22 mouse cellular contexts compared by ENCODE assay signal in the genomic region with DNA sequence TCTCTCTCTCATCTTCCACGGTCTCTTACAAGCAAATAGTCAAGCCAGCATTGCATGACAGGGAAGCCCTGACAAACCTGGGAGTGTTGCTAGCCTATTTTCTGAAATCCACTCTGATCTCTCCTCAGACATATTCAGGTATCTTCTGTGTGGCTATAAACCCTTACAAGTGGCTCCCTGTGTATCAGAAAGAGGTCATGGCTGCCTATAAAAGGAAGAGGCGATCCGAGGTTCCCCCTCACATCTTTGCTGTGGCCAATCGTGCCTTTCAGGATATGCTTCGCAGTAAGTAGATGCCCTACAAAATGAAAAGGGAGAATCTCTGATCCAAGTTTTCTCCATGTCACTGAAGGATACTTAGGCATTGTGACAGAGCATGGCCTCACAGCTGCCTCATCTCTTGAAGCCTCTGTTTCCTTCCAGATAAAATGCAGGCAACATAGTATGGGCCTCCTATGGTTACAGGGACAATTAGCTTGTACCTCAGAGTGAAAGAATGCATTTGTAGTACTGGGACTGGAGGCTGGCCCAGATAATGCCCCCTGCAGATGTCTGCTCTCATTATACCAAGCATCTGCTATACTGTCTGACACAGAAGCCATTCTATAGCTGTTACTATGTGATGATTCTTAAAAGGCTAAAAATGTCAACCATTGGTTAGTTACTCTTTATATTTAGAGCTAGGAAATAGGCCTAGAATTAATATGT. TPM values are rescaled to one million over a fixed set of nuclear protein-coding genes. Genes with fewer than 3 reads are reported as not detected.
DNase-seq lines count a peak whose midpoint lies in the region; ATAC-seq and TF ChIP-seq lines count a peak whose summit lies in the region.
"Had no signal": no experiment of that assay in that cellular context is flagged by ENCODE, and none has a peak within 500 bp of the region (broad histone marks: within the 10 kb centered on the region; RNA-seq: fewer than 3 reads in every experiment).

No protein-coding gene starts in this region.

- no peaks in the 10 kb centered on the region for H3K9me3 ChIP-seq in midbrain, embryonic 14.5 days (ENCODE audit: control insufficient read depth, low read length)
- no peaks in the 10 kb centered on the region for H3K9me3 ChIP-seq in midbrain, postnatal 0 days (ENCODE audit: low read length)
- H3K9me3 ChIP-seq in hindbrain, embryonic 12.5 days (replicated peaks) = no peaks in the 10 kb centered on the region
- no peaks in the 10 kb centered on the region for H3K9me3 ChIP-seq in midbrain, embryonic 16.5 days (replicated peaks; ENCODE audit: control insufficient read depth, low read length, poor library complexity, severe bottlenecking)
- H3K9me3 ChIP-seq: heart, embryonic 15.5 days; limb, embryonic 12.5 days; liver, embryonic 13.5 days had no signal

- no peak overlapping the region for H3K27ac ChIP-seq in midbrain, embryonic 14.5 days (replicated peaks; ENCODE audit: low read depth, low read length)
- no peak overlapping the region for H3K27ac ChIP-seq in midbrain, postnatal 0 days (ENCODE audit: low read depth, low read length)
- H3K27ac ChIP-seq in hindbrain, embryonic 12.5 days = no peak overlapping the region
- H3K27ac ChIP-seq in midbrain, embryonic 16.5 days (ENCODE audit: low read length) = no peak overlapping the region
- H3K27ac ChIP-seq: heart, adult 2 months; heart, embryonic 15.5 days; left cerebral cortex, adult 2 months; limb, embryonic 12.5 days; liver, embryonic 13.5 days had no signal

- DNase-seq in cerebellum, postnatal 36 days = peak; percentile 5 to 8
- no peak for DNase-seq in cerebellum, adult 11 months
- no peak for DNase-seq in midbrain, embryonic 14.5 days
- DNase-seq in midbrain, postnatal 0 days (ENCODE audit: low spot score) = no peak
- no peak for DNase-seq in right cerebral cortex, adult 2 months (ENCODE audit: low spot score in 2 of 2)
- no peak for DNase-seq in lung, adult 2 months
- DNase-seq: adrenal gland, postnatal 25 days; B cell, adult 2 months; gastrocnemius, postnatal 10 days; heart, adult 2 months; kidney, adult 2 months; kidney, postnatal 14 days; liver, embryonic 13.5 days; right cerebral cortex, postnatal 25 days; thymus, postnatal 14 days had no signal

- TF ChIP-seq POLR2A in lung, adult 2 months (IDR thresholded peaks at IDR 0.05; ENCODE audit: borderline replicate concordance, extremely low read depth, low read depth, low read length) = no peak

- peak; percentile 35; the same call in 1 of the 2 replicates for ATAC-seq in midbrain, embryonic 14.5 days (ENCODE audit: low FRiP score, low TSS enrichment)
- ATAC-seq in midbrain, postnatal 0 days (ENCODE audit: low FRiP score) = no peak
- ATAC-seq in hindbrain, embryonic 12.5 days (ENCODE audit: low FRiP score) = peak; percentile 54; the same call in 1 of the 2 replicates
- peak; percentile 68; the same call in 1 of the 2 replicates for ATAC-seq in midbrain, embryonic 16.5 days
- ATAC-seq: activated CD4-positive, CD25-positive, alpha-beta regulatory T cell, adult 4 months had no signal

- TF ChIP-seq CTCF in midbrain, postnatal 0 days (IDR thresholded peaks at IDR 0.05) = no peak
- no peak for TF ChIP-seq CTCF in lung, adult 2 months (IDR thresholded peaks at IDR 0.05; ENCODE audit: insufficient read depth, low read length)

- no peaks in the 10 kb centered on the region for H3K4me1 ChIP-seq in midbrain, embryonic 14.5 days (ENCODE audit: control insufficient read depth, insufficient read depth, low read length)
- H3K4me1 ChIP-seq in midbrain, postnatal 0 days (ENCODE audit: insufficient read depth, low read length) = no peaks in the 10 kb centered on the region
- no peaks in the 10 kb centered on the region for H3K4me1 ChIP-seq in hindbrain, embryonic 12.5 days
- no peaks in the 10 kb centered on the region for H3K4me1 ChIP-seq in midbrain, embryonic 16.5 days (ENCODE audit: control insufficient read depth, insufficient read depth, low read length)
- H3K4me1 ChIP-seq in lung, adult 2 months (ENCODE audit: control insufficient read depth, insufficient read depth, low read length) = no peaks in the 10 kb centered on the region
- H3K4me1 ChIP-seq: heart, embryonic 15.5 days; limb, embryonic 12.5 days; liver, embryonic 13.5 days had no signal

- no peaks in the 10 kb centered on the region for H3K27me3 ChIP-seq in midbrain, embryonic 14.5 days (ENCODE audit: control insufficient read depth, insufficient read depth, low read length)
- no peaks in the 10 kb centered on the region for H3K27me3 ChIP-seq in midbrain, postnatal 0 days (ENCODE audit: insufficient read depth, low read length)
- no peaks in the 10 kb centered on the region for H3K27me3 ChIP-seq in hindbrain, embryonic 12.5 days
- H3K27me3 ChIP-seq in midbrain, embryonic 16.5 days (ENCODE audit: control insufficient read depth, insufficient read depth, low read depth, low read length) = no peaks in the 10 kb centered on the region
- H3K27me3 ChIP-seq: heart, embryonic 15.5 days; limb, embryonic 12.5 days; liver, embryonic 13.5 days had no signal

- no peak overlapping the region for H3K4me2 ChIP-seq in midbrain, embryonic 14.5 days (ENCODE audit: low read length)
- no peak overlapping the region for H3K4me2 ChIP-seq in midbrain, postnatal 0 days (ENCODE audit: low read depth, low read length, poor library complexity, severe bottlenecking)
- no peak overlapping the region for H3K4me2 ChIP-seq in hindbrain, embryonic 12.5 days (replicated peaks)
- H3K4me2 ChIP-seq in midbrain, embryonic 16.5 days (ENCODE audit: low read length) = no peak overlapping the region
- H3K4me2 ChIP-seq: heart, embryonic 15.5 days; limb, embryonic 12.5 days; liver, embryonic 13.5 days had no signal

- no peak overlapping the region for H3K4me3 ChIP-seq in midbrain, embryonic 14.5 days (replicated peaks; ENCODE audit: low read depth, low read length)
- H3K4me3 ChIP-seq in midbrain, postnatal 0 days (ENCODE audit: low read depth, low read length) = no peak overlapping the region
- H3K4me3 ChIP-seq in hindbrain, embryonic 12.5 days = no peak overlapping the region
- H3K4me3 ChIP-seq in midbrain, embryonic 16.5 days (ENCODE audit: low read depth, low read length) = no peak overlapping the region
- no peak overlapping the region for H3K4me3 ChIP-seq in lung, adult 2 months (replicated peaks; ENCODE audit: extremely low read depth, low read depth, low read length)
- H3K4me3 ChIP-seq: heart, adult 2 months; heart, embryonic 15.5 days; left cerebral cortex, adult 2 months; limb, embryonic 12.5 days; liver, embryonic 13.5 days had no signal

- WGBS in midbrain, embryonic 14.5 days = 63% methylated on average over 5 of the region's 5 CpGs
- 52% methylated on average over 5 of the region's 5 CpGs for WGBS in midbrain, postnatal 0 days
- 71% methylated on average over 5 of the region's 5 CpGs for WGBS in hindbrain, embryonic 12.5 days
- WGBS in midbrain, embryonic 16.5 days = 60% methylated on average over 5 of the region's 5 CpGs
- WGBS in lung, adult 2 months = 84% methylated on average over 5 of the region's 5 CpGs

- H3K9ac ChIP-seq in midbrain, embryonic 14.5 days (replicated peaks; ENCODE audit: low read length) = no peak overlapping the region
- no peak overlapping the region for H3K9ac ChIP-seq in midbrain, postnatal 0 days (replicated peaks; ENCODE audit: low read length, poor library complexity, severe bottlenecking)
- H3K9ac ChIP-seq in hindbrain, embryonic 12.5 days = no peak overlapping the region
- H3K9ac ChIP-seq in midbrain, embryonic 16.5 days (ENCODE audit: low read depth, low read length) = no peak overlapping the region
- H3K9ac ChIP-seq: heart, embryonic 15.5 days; limb, embryonic 12.5 days; liver, embryonic 13.5 days had no signal

- no peaks in the 10 kb centered on the region for H3K36me3 ChIP-seq in midbrain, embryonic 14.5 days (ENCODE audit: control insufficient read depth, insufficient read depth, low read length)
- H3K36me3 ChIP-seq in midbrain, postnatal 0 days (ENCODE audit: insufficient read depth, low read length) = no peaks in the 10 kb centered on the region
- H3K36me3 ChIP-seq in hindbrain, embryonic 12.5 days = no peaks in the 10 kb centered on the region
- no peaks in the 10 kb centered on the region for H3K36me3 ChIP-seq in midbrain, embryonic 16.5 days (ENCODE audit: control insufficient read depth, insufficient read depth, low read length)
- H3K36me3 ChIP-seq: heart, embryonic 15.5 days; limb, embryonic 12.5 days; liver, embryonic 13.5 days had no signal

RNA-seq across cellular contexts. Expression of gene Myh15, which starts 12.1 kb away (rescaled TPM):
- polyA plus RNA-seq in midbrain, embryonic 14.5 days (2014; fragmentation: Nextera tagmentation; extraction: Ambion mirVana) = not detected in 2 replicates
- 0.05 and 0.33 TPM in 2 replicates for total RNA-seq in midbrain, postnatal 0 days (2014; rRNA removed)
- polyA plus RNA-seq in midbrain, postnatal 0 days (2015; fragmentation: Nextera tagmentation; extraction: Ambion mirVana) = 0.06 and 0.07 TPM in 2 replicates
- polyA plus RNA-seq in hindbrain, embryonic 12.5 days (2016; fragmentation: Nextera tagmentation; extraction: Ambion mirVana) = not detected in 2 replicates
- 0.05 and 0.14 TPM in 2 replicates for polyA plus RNA-seq in midbrain, embryonic 16.5 days (2015; fragmentation: Nextera tagmentation; extraction: Ambion mirVana)
- polyA plus RNA-seq in lung, adult 2 months (2012; rRNA removed) = not detected in 2 replicates
- total RNA-seq: adrenal gland, postnatal 25 days; gastrocnemius, postnatal 10 days; heart, adult 2 months had no signal
- polyA plus RNA-seq: heart, adult 2 months; heart, embryonic 15.5 days; kidney, adult 2 months; liver, embryonic 13.5 days; lung, embryonic 16.5 days had no signal

Comparison
In these comparisons a context has a peak if more than half of its experiments do, and no peak if none do; other contexts are left out.
1. DNase-seq: peak in cerebellum, postnatal 36 days (2 of 2); none in cerebellum, adult 11 months (single experiment), midbrain, embryonic 14.5 days (single experiment), midbrain, postnatal 0 days (single experiment), right cerebral cortex, adult 2 months (0 of 2) and lung, adult 2 months (single experiment).